Mouse (Mus musculus) heart, adult 2 months (tissue): ENCODE results near the gene Pxn. TPM values are rescaled to one million over a fixed set of nuclear protein-coding genes. Genes with fewer than 3 reads are reported as not detected.

ENCODE experiments used
- DNase-seq, 2 experiments: peaks; one replicate each; pipeline ENCODE4 v3.0.0; 2021
- H3K27ac ChIP-seq: fragments of 200-600 bp; 2 replicates; pipeline ENCODE4 v1.8.1; 2022
- H3K27me3 ChIP-seq: fragments of 200-500 bp; 2 replicates; pipeline ENCODE4 v1.6.1; 2012; ENCODE audit warnings: mild to moderate bottlenecking, low read length, inconsistent platforms, mixed read lengths; ENCODE audit not compliant: control insufficient read depth, insufficient read depth
- H3K36me3 ChIP-seq: fragments of 200-500 bp; 2 replicates; pipeline ENCODE4 v1.6.1; 2012; ENCODE audit warnings: low read length, inconsistent platforms; ENCODE audit not compliant: control insufficient read depth, insufficient read depth
- H3K4me1 ChIP-seq: fragments of 200-500 bp; 2 replicates; pipeline ENCODE4 v1.6.1; 2011; ENCODE audit warnings: low read length; ENCODE audit not compliant: control insufficient read depth, insufficient read depth
- H3K4me3 ChIP-seq: fragments of 200-600 bp; 2 replicates; pipeline ENCODE4 v1.8.1; 2022
- H3K79me2 ChIP-seq: fragments of 200-500 bp; replicated peaks from 2 replicates; pipeline ENCODE4 v1.6.1; 2012; ENCODE audit warnings: mild to moderate bottlenecking, inconsistent platforms, low read length, moderate library complexity, mixed read lengths; ENCODE audit not compliant: control insufficient read depth, insufficient read depth
- H3K9ac ChIP-seq: fragments of 200-500 bp; 2 replicates; pipeline ENCODE4 v1.6.1; 2012; ENCODE audit warnings: low read depth, mild to moderate bottlenecking, control low read depth, inconsistent platforms, low read length, mixed read lengths
- CTCF ChIP-seq: fragments of 200-600 bp; IDR thresholded peaks from 2 replicates; pipeline ENCODE4 v1.8.1; 2022; ENCODE audit warnings: antibody characterized with exemption, mild to moderate bottlenecking, moderate library complexity
- EP300 ChIP-seq: fragments of 200-500 bp; IDR thresholded peaks from 2 replicates; pipeline ENCODE4 v1.6.1; 2011; ENCODE audit warnings: low read depth, low read length, control low read depth; ENCODE audit not compliant: insufficient read depth
- POLR2A ChIP-seq: fragments of 200-500 bp; IDR thresholded peaks from 2 replicates; pipeline ENCODE4 v1.6.1; 2011; ENCODE audit warnings: mild to moderate bottlenecking, low read depth, low read length, control low read depth; ENCODE audit not compliant: insufficient read depth
- WGBS: fragments of 180-500 bp; shearing (Covaris S2); methylation state at CpG from one replicate; pipeline ENCODE4 v1.1.7; 2018; 5-methylcytosine and 5-hydroxymethylcytosine counted together
- intact Hi-C: fragments of 180-260 bp; cut with DNase I; formaldehyde crosslinking; loops from one replicate; pipeline ENCODE4 v1.15.1; 2025
- polyA plus RNA-seq: library from polyadenylated mRNA; depleted of rRNA; stranded (reverse); fragments of >200 nt; gene quantifications from 2 replicates; pipeline ENCODE4 v1.2.3, GENCODE M21; 2012
- total RNA-seq, 2 experiments: library from RNA; stranded (reverse); gene quantifications; 2 replicates each; pipeline ENCODE4 v1.2.3; 2021

Pxn gene
- total and polyA plus RNA-seq, 3 experiments, result 35.9 to 51.9 (median 37.1) TPM

- intact Hi-C loops, result loop anchor here (2.0 kb wide), 1 partner anchor 14 kb away; no protein-coding TSS in a partner anchor
- no peak for TF ChIP-seq EP300
- no peak for TF ChIP-seq CTCF
- TF ChIP-seq POLR2A, result peak; percentile 61
- H3K9ac ChIP-seq, result peak overlapping the region; percentile 51
- peak overlapping the region; percentile 88 for H3K27ac ChIP-seq
- no peaks in the 10 kb centered on the region for H3K27me3 ChIP-seq
- WGBS, result 34% methylated on average over 21 of the region's 21 CpGs
- peak overlapping the region; percentile 33 for H3K4me3 ChIP-seq
- peaks cover 8% of the 10 kb centered on the region for H3K79me2 ChIP-seq
- DNase-seq, result peak; percentile 67
- peaks cover 2% of the 10 kb centered on the region for H3K36me3 ChIP-seq
- H3K4me1 ChIP-seq, result peaks cover 42% of the 10 kb centered on the region
These were observed 13.9 kb downstream of the Pxn start for GRCm38 (mm10) chr5:115520325-115520869.

- Histone ChIP-seq H3K79me2 (peaks cover 10% of the 10 kb centered on the region), H3K4me1 (peaks cover 49% of the 10 kb centered on the region), H3K36me3 (peaks cover 2% of the 10 kb centered on the region), H3K4me3 (peak overlapping the region; percentile 21; the same call in 1 of the 2 replicates), H3K27me3 (no peaks in the 10 kb centered on the region), H3K9ac (peak overlapping the region; percentile 48), H3K27ac (peak overlapping the region; percentile 88)
- no peak for TF ChIP-seq EP300
- peak; percentile 56; the same call in 1 of the 2 replicates for TF ChIP-seq POLR2A
- 34% methylated on average over 21 of the region's 21 CpGs for WGBS
- intact Hi-C loops, result loop anchor here (2.0 kb wide), 2 partner anchors 13 kb away; no protein-coding TSS in a partner anchor
- peak; percentile 78 to 80 for DNase-seq
These were observed 15.3 kb downstream of the Pxn start for GRCm38 (mm10) chr5:115521553-115522461.

GRCm38 (mm10) chr5:115522531-115522930 lies 16.1 kb downstream of the Pxn start:
- peaks cover 2% of the 10 kb centered on the region for H3K36me3 ChIP-seq
- DNase-seq, result peak in 1 of 2 experiments; percentile 39
- 68% methylated on average over 4 of the region's 4 CpGs for WGBS
- H3K4me3 ChIP-seq, result no peak overlapping the region
- H3K79me2 ChIP-seq, result peaks cover 10% of the 10 kb centered on the region
- H3K4me1 ChIP-seq, result peaks cover 45% of the 10 kb centered on the region
- H3K27ac ChIP-seq, result peak overlapping the region; percentile 88
- H3K27me3 ChIP-seq, result no peaks in the 10 kb centered on the region
- intact Hi-C loops, result loop anchor here (2.0 kb wide), 1 partner anchor 14 kb away; no protein-coding TSS in a partner anchor
- H3K9ac ChIP-seq, result no peak overlapping the region
- TF ChIP-seq CTCF (no peak), POLR2A (no peak), EP300 (no peak)

GRCm38 (mm10) chr5:115522981-115523499 lies 16.6 kb downstream of the Pxn start:
- Histone ChIP-seq H3K27me3 (no peaks in the 10 kb centered on the region), H3K27ac (peak overlapping the region; percentile 88), H3K4me3 (no peak overlapping the region), H3K36me3 (peaks cover 2% of the 10 kb centered on the region), H3K9ac (no peak overlapping the region), H3K79me2 (peaks cover 10% of the 10 kb centered on the region), H3K4me1 (peaks cover 43% of the 10 kb centered on the region)
- no peak for DNase-seq
- 60% methylated on average over 15 of the region's 15 CpGs for WGBS
- intact Hi-C loops, result loop anchor here (2.0 kb wide), 1 partner anchor 14 kb away; no protein-coding TSS in a partner anchor
- no peak for TF ChIP-seq CTCF
- TF ChIP-seq EP300, result no peak

GRCm38 (mm10) chr5:115523971-115524370 lies 17.5 kb downstream of the Pxn start:
- 16% methylated on average over 15 of the region's 15 CpGs for WGBS
- no peak for TF ChIP-seq POLR2A
- 0 out of 2 replicates have a peak, but pooled peaks have one; percentile 23 for TF ChIP-seq EP300
- peak; percentile 46 for TF ChIP-seq CTCF
- no peak overlapping the region for H3K4me3 ChIP-seq
- H3K9ac ChIP-seq, result peak overlapping the region; percentile 53
- peaks cover 2% of the 10 kb centered on the region for H3K36me3 ChIP-seq
- intact Hi-C loops, result loop anchor here (2.0 kb wide), 1 partner anchor 15 kb away; no protein-coding TSS in a partner anchor
- peak overlapping the region; percentile 54 for H3K27ac ChIP-seq
- H3K79me2 ChIP-seq, result peaks cover 11% of the 10 kb centered on the region
- peaks cover 48% of the 10 kb centered on the region for H3K4me1 ChIP-seq
- H3K27me3 ChIP-seq, result no peaks in the 10 kb centered on the region
- DNase-seq, result peak; percentile 49 to 57
